Mouse (Mus musculus): ENCODE data around the gene Pde4c. TPM values are rescaled to one million over a fixed set of nuclear protein-coding genes. Genes with fewer than 3 reads are reported as not detected.
A peak's percentile ranks its signal among the peaks of the same experiment; 100 is the strongest.

The Pde4c gene
- polyA plus RNA-seq, 1 experiment from 2014 or later: 0.06 TPM

GRCm38 (mm10) chr8:70769858-70770257 is 46.3 kb downstream of the Pde4c start:
- H3K9ac ChIP-seq (replicated peaks; ENCODE audit: low read length): no peak overlapping the region
- WGBS: 67% methylated on average over 12 of the region's 12 CpGs
- no peaks in the 10 kb centered on the region for H3K9me3 ChIP-seq (replicated peaks; ENCODE audit: control insufficient read depth, low read length)
- no peaks in the 10 kb centered on the region for H3K27me3 ChIP-seq (ENCODE audit: control insufficient read depth, insufficient read depth, low read length)
- H3K36me3 ChIP-seq (replicated peaks; ENCODE audit: control insufficient read depth, insufficient read depth, low read depth, low read length): peaks cover 10% of the 10 kb centered on the region
- H3K4me3 ChIP-seq (ENCODE audit: low read depth, low read length): no peak overlapping the region
- no peak for ATAC-seq (replicated peaks; ENCODE audit: insufficient number of reproducible peaks, low FRiP score, low TSS enrichment, low read depth)
- peaks cover 3% of the 10 kb centered on the region for H3K4me1 ChIP-seq (ENCODE audit: control insufficient read depth, insufficient read depth, low read length)
- H3K4me2 ChIP-seq (ENCODE audit: low read depth, low read length): no peak overlapping the region
- no peak for DNase-seq (ENCODE audit: low spot score)
- no peak overlapping the region for H3K27ac ChIP-seq (replicated peaks; ENCODE audit: low read depth, low read length)

GRCm38 (mm10) chr8:70770748-70771147 is 47.2 kb downstream of the Pde4c start:
- no peak for DNase-seq (ENCODE audit: low spot score)
- Histone ChIP-seq H3K4me3 (ENCODE audit: low read depth, low read length) (no peak overlapping the region), H3K4me2 (ENCODE audit: low read depth, low read length) (no peak overlapping the region), H3K9ac (replicated peaks; ENCODE audit: low read length) (no peak overlapping the region), H3K9me3 (replicated peaks; ENCODE audit: control insufficient read depth, low read length) (no peaks in the 10 kb centered on the region), H3K4me1 (ENCODE audit: control insufficient read depth, insufficient read depth, low read length) (peaks cover 3% of the 10 kb centered on the region), H3K27me3 (ENCODE audit: control insufficient read depth, insufficient read depth, low read length) (no peaks in the 10 kb centered on the region), H3K27ac (replicated peaks; ENCODE audit: low read depth, low read length) (no peak overlapping the region), H3K36me3 (replicated peaks; ENCODE audit: control insufficient read depth, insufficient read depth, low read depth, low read length) (peaks cover 10% of the 10 kb centered on the region)
- ATAC-seq (replicated peaks; ENCODE audit: insufficient number of reproducible peaks, low FRiP score, low TSS enrichment, low read depth): no peak
- WGBS: 94% methylated on average over 13 of the region's 13 CpGs

GRCm38 (mm10) chr8:70771217-70771616 is 47.7 kb downstream of the Pde4c start:
- no peak overlapping the region for H3K4me3 ChIP-seq (ENCODE audit: low read depth, low read length)
- H3K9ac ChIP-seq (replicated peaks; ENCODE audit: low read length): no peak overlapping the region
- ATAC-seq (replicated peaks; ENCODE audit: insufficient number of reproducible peaks, low FRiP score, low TSS enrichment, low read depth) (no peak), DNase-seq (ENCODE audit: low spot score) (no peak)
- peaks cover 10% of the 10 kb centered on the region for H3K36me3 ChIP-seq (replicated peaks; ENCODE audit: control insufficient read depth, insufficient read depth, low read depth, low read length)
- no peak overlapping the region for H3K27ac ChIP-seq (replicated peaks; ENCODE audit: low read depth, low read length)
- H3K27me3 ChIP-seq (ENCODE audit: control insufficient read depth, insufficient read depth, low read length): no peaks in the 10 kb centered on the region
- no peaks in the 10 kb centered on the region for H3K9me3 ChIP-seq (replicated peaks; ENCODE audit: control insufficient read depth, low read length)
- WGBS: 85% methylated on average over 7 of the region's 7 CpGs
- H3K4me1 ChIP-seq (ENCODE audit: control insufficient read depth, insufficient read depth, low read length): peaks cover 3% of the 10 kb centered on the region
- no peak overlapping the region for H3K4me2 ChIP-seq (ENCODE audit: low read depth, low read length)

- no peak for DNase-seq (ENCODE audit: low spot score)
- no peak overlapping the region for H3K9ac ChIP-seq (replicated peaks; ENCODE audit: low read length)
- no peaks in the 10 kb centered on the region; the same call in 1 of the 2 replicates for H3K4me1 ChIP-seq (ENCODE audit: control insufficient read depth, insufficient read depth, low read length)
- 96% methylated on average over 13 of the region's 13 CpGs for WGBS
- H3K4me2 ChIP-seq (ENCODE audit: low read depth, low read length): no peak overlapping the region
- ATAC-seq (replicated peaks; ENCODE audit: insufficient number of reproducible peaks, low FRiP score, low TSS enrichment, low read depth): no peak
- H3K27me3 ChIP-seq (ENCODE audit: control insufficient read depth, insufficient read depth, low read length): no peaks in the 10 kb centered on the region
- H3K27ac ChIP-seq (replicated peaks; ENCODE audit: low read depth, low read length): no peak overlapping the region
- H3K4me3 ChIP-seq (ENCODE audit: low read depth, low read length): no peak overlapping the region
- no peaks in the 10 kb centered on the region for H3K9me3 ChIP-seq (replicated peaks; ENCODE audit: control insufficient read depth, low read length)
- H3K36me3 ChIP-seq (replicated peaks; ENCODE audit: control insufficient read depth, insufficient read depth, low read depth, low read length): peaks cover 10% of the 10 kb centered on the region
Observed at GRCm38 (mm10) chr8:70772075-70772474, 48.6 kb downstream of the Pde4c start.

- H3K9me3 ChIP-seq (replicated peaks; ENCODE audit: control insufficient read depth, low read length): no peaks in the 10 kb centered on the region
Observed at GRCm38 (mm10) chr8:70772890-70773289, 49.4 kb downstream of the Pde4c start.

GRCm38 (mm10) chr8:70773410-70773809 is 49.9 kb downstream of the Pde4c start:
- H3K9me3 ChIP-seq (replicated peaks; ENCODE audit: control insufficient read depth, low read length): no peaks in the 10 kb centered on the region
- H3K4me2 ChIP-seq (ENCODE audit: low read depth, low read length): no peak overlapping the region
- H3K27me3 ChIP-seq (ENCODE audit: control insufficient read depth, insufficient read depth, low read length): no peaks in the 10 kb centered on the region
- no peak overlapping the region for H3K4me3 ChIP-seq (ENCODE audit: low read depth, low read length)
- H3K4me1 ChIP-seq (ENCODE audit: control insufficient read depth, insufficient read depth, low read length): no peaks in the 10 kb centered on the region; the same call in 1 of the 2 replicates
- WGBS: 92% methylated on average over 5 of the region's 5 CpGs
- no peak overlapping the region for H3K27ac ChIP-seq (replicated peaks; ENCODE audit: low read depth, low read length)
- no peak for DNase-seq (ENCODE audit: low spot score)
- ATAC-seq (replicated peaks; ENCODE audit: insufficient number of reproducible peaks, low FRiP score, low TSS enrichment, low read depth): no peak
- H3K9ac ChIP-seq (replicated peaks; ENCODE audit: low read length): no peak overlapping the region
- H3K36me3 ChIP-seq (replicated peaks; ENCODE audit: control insufficient read depth, insufficient read depth, low read depth, low read length): peaks cover 8% of the 10 kb centered on the region

More at GRCm38 (mm10) chr8:70772890-70773289, 49.4 kb downstream of the Pde4c start:
- H3K27me3 ChIP-seq (ENCODE audit: control insufficient read depth, insufficient read depth, low read length): no peaks in the 10 kb centered on the region
- DNase-seq (ENCODE audit: low spot score) (no peak), ATAC-seq (replicated peaks; ENCODE audit: insufficient number of reproducible peaks, low FRiP score, low TSS enrichment, low read depth) (no peak)
- H3K9ac ChIP-seq (replicated peaks; ENCODE audit: low read length): no peak overlapping the region
- no peak overlapping the region for H3K4me3 ChIP-seq (ENCODE audit: low read depth, low read length)
- peaks cover 10% of the 10 kb centered on the region for H3K36me3 ChIP-seq (replicated peaks; ENCODE audit: control insufficient read depth, insufficient read depth, low read depth, low read length)
- no peak overlapping the region for H3K27ac ChIP-seq (replicated peaks; ENCODE audit: low read depth, low read length)
- H3K4me2 ChIP-seq (ENCODE audit: low read depth, low read length): no peak overlapping the region
- WGBS: 88% methylated on average over 9 of the region's 9 CpGs
- no peaks in the 10 kb centered on the region; the same call in 1 of the 2 replicates for H3K4me1 ChIP-seq (ENCODE audit: control insufficient read depth, insufficient read depth, low read length)

GRCm38 (mm10) chr8:70773833-70774232 is 50.3 kb downstream of the Pde4c start:
- H3K9me3 ChIP-seq (replicated peaks; ENCODE audit: control insufficient read depth, low read length): no peaks in the 10 kb centered on the region
- no peak overlapping the region for H3K27ac ChIP-seq (replicated peaks; ENCODE audit: low read depth, low read length)
- DNase-seq (ENCODE audit: low spot score) (no peak), ATAC-seq (replicated peaks; ENCODE audit: insufficient number of reproducible peaks, low FRiP score, low TSS enrichment, low read depth) (no peak)
- WGBS: 82% methylated on average over 9 of the region's 9 CpGs
- H3K4me3 ChIP-seq (ENCODE audit: low read depth, low read length): 0 out of 2 replicates have a peak overlapping the region, but pooled peaks have one; percentile 4
- H3K4me1 ChIP-seq (ENCODE audit: control insufficient read depth, insufficient read depth, low read length): no peaks in the 10 kb centered on the region; the same call in 1 of the 2 replicates
- no peaks in the 10 kb centered on the region for H3K27me3 ChIP-seq (ENCODE audit: control insufficient read depth, insufficient read depth, low read length)
- H3K36me3 ChIP-seq (replicated peaks; ENCODE audit: control insufficient read depth, insufficient read depth, low read depth, low read length): peaks cover 5% of the 10 kb centered on the region
- no peak overlapping the region; the same call in 1 of the 2 replicates for H3K9ac ChIP-seq (replicated peaks; ENCODE audit: low read length)
- no peak overlapping the region for H3K4me2 ChIP-seq (ENCODE audit: low read depth, low read length)

GRCm38 (mm10) chr8:70774740-70775139 is 51.2 kb downstream of the Pde4c start:
- ATAC-seq (replicated peaks; ENCODE audit: insufficient number of reproducible peaks, low FRiP score, low TSS enrichment, low read depth) (no peak), DNase-seq (ENCODE audit: low spot score) (no peak)
- no peak overlapping the region for H3K4me3 ChIP-seq (ENCODE audit: low read depth, low read length)
- no peak overlapping the region; the same call in 1 of the 2 replicates for H3K9ac ChIP-seq (replicated peaks; ENCODE audit: low read length)
- WGBS: 95% methylated on average over 18 of the region's 18 CpGs
- no peaks in the 10 kb centered on the region for H3K9me3 ChIP-seq (replicated peaks; ENCODE audit: control insufficient read depth, low read length)
- H3K36me3 ChIP-seq (replicated peaks; ENCODE audit: control insufficient read depth, insufficient read depth, low read depth, low read length): peaks cover 3% of the 10 kb centered on the region
- no peak overlapping the region; the same call in 1 of the 2 replicates for H3K4me2 ChIP-seq (ENCODE audit: low read depth, low read length)
- no peak overlapping the region for H3K27ac ChIP-seq (replicated peaks; ENCODE audit: low read depth, low read length)
- no peaks in the 10 kb centered on the region; the same call in 1 of the 2 replicates for H3K4me1 ChIP-seq (ENCODE audit: control insufficient read depth, insufficient read depth, low read length)
- H3K27me3 ChIP-seq (ENCODE audit: control insufficient read depth, insufficient read depth, low read length): no peaks in the 10 kb centered on the region
